Mouse (Mus musculus) cerebellum, adult 11 months (tissue): ENCODE measurements around the gene Skint11.
"Not testable (repeated sequence)": the region's sequence is repeated elsewhere in the genome, so short reads cannot be mapped to it uniquely, and the experiment has no call there.

ENCODE experiments used
- DNase-seq: peaks from one replicate; pipeline ENCODE4 v3.0.0; 2022

Skint11 gene

DNA sequence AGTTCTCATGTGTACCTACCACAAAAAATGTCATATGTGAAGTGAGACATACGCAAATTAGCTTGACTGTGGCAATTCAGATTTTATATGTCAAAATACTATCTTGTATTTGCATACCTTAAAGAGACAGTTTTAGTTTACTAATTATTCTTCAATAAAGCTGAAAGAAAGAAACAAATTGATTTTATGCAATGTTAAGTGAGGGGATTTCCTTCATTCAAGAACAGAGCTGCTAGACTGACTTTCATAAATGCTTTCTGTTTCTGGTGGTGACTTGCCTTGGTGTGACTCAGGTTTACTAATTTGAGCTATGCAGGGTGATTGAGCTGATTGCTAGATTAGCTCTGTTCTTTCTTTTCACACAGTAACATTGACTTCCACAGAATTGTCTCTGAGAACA lies at the start of gene Skint11:
Gene Skint11, plus strand, starts transcription at position 301 of the 400 bp plus-strand sequence.
- no peak for DNase-seq

DNA sequence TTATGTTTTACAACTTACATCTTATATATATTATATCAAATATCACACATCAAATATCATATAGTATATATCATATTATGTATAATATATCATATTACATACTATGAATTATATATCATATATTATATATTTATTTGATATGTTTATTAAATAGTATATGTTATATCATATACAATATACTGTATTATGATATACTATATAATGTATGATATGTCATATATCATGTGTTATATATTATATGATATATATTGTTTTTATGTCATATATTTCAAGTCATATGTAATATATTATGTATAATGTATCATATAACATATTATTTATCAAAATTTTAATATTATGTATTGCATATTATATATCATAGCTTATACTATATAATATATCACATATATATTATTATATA lies 2.0 kb upstream of the Skint11 start:
- no peak for DNase-seq

GRCm38 (mm10) chr4:114172898-114173297 lies 9.7 kb downstream of the Skint11 start:
- not testable (repeated sequence) for DNase-seq

GRCm38 (mm10) chr4:114256906-114257305 lies 93.7 kb downstream of the Skint11 start:
- not testable (repeated sequence) for DNase-seq
